Mouse (Mus musculus): ENCODE results near the gene Chpf2.

- TF ChIP-seq CTCF (IDR thresholded peaks at IDR 0.05; ENCODE audit: extremely low read depth, insufficient read depth, low read length), result no peak
- TF ChIP-seq POLR2A (IDR thresholded peaks at IDR 0.05; ENCODE audit: extremely low read depth, insufficient read depth, low read length), result no peak
These were observed 6.7 kb downstream of the Chpf2 start for GRCm38 (mm10) chr5:24593230-24593629.

Data from cortical plate, adult 2 months (tissue).